Mouse (Mus musculus): ENCODE results near the gene Orc5.
A peak's percentile ranks its signal among the peaks of the same experiment; 100 is the strongest.

The Orc5 gene

GRCm38 (mm10) chr5:22550033-22550551, at the start of gene Orc5:
Orc5 (minus strand) TSS chr5:22550429.
- DNase-seq (ENCODE audit: low read depth, low spot score): peak; percentile 95

GRCm38 (mm10) chr5:22596981-22597380, 46.8 kb upstream of the Orc5 start:
- DNase-seq (ENCODE audit: low read depth, low spot score): no peak

GRCm38 (mm10) chr5:22589370-22589966, 39.2 kb upstream of the Orc5 start:
- no peak for DNase-seq (ENCODE audit: low read depth, low spot score)

GRCm38 (mm10) chr5:22587492-22587891, 37.3 kb upstream of the Orc5 start:
- DNase-seq (ENCODE audit: low read depth, low spot score): no peak

- DNase-seq (ENCODE audit: low read depth, low spot score): no peak
These were observed 34.3 kb upstream of the Orc5 start for GRCm38 (mm10) chr5:22584556-22584955.

- DNase-seq (ENCODE audit: low read depth, low spot score): no peak
These were observed 27.8 kb upstream of the Orc5 start for GRCm38 (mm10) chr5:22578011-22578410.

- no peak for DNase-seq (ENCODE audit: low read depth, low spot score)
These were observed 24.5 kb upstream of the Orc5 start for GRCm38 (mm10) chr5:22574751-22575150.

- no peak for DNase-seq (ENCODE audit: low read depth, low spot score)
These were observed 23.9 kb upstream of the Orc5 start for GRCm38 (mm10) chr5:22574161-22574560.

GRCm38 (mm10) chr5:22573696-22574095, 23.5 kb upstream of the Orc5 start:
- DNase-seq (ENCODE audit: low read depth, low spot score): no peak

- no peak for DNase-seq (ENCODE audit: low read depth, low spot score)
These were observed 22.7 kb upstream of the Orc5 start for GRCm38 (mm10) chr5:22572881-22573280.

- no peak for DNase-seq (ENCODE audit: low read depth, low spot score)
These were observed 22.2 kb upstream of the Orc5 start for GRCm38 (mm10) chr5:22572456-22572855.

- no peak for DNase-seq (ENCODE audit: low read depth, low spot score)
These were observed 15.5 kb upstream of the Orc5 start for GRCm38 (mm10) chr5:22565708-22566107.

GRCm38 (mm10) chr5:22559801-22560200, 9.6 kb upstream of the Orc5 start:
- no peak for DNase-seq (ENCODE audit: low read depth, low spot score)

- no peak for DNase-seq (ENCODE audit: low read depth, low spot score)
These were observed 7.4 kb upstream of the Orc5 start for GRCm38 (mm10) chr5:22557491-22558113.

GRCm38 (mm10) chr5:22556713-22557112, 6.5 kb upstream of the Orc5 start:
- no peak for DNase-seq (ENCODE audit: low read depth, low spot score)

- DNase-seq (ENCODE audit: low read depth, low spot score): no peak
These were observed 2.1 kb upstream of the Orc5 start for GRCm38 (mm10) chr5:22552233-22552765.

GRCm38 (mm10) chr5:22549366-22550032, 730 bp downstream of the Orc5 start:
- DNase-seq (ENCODE audit: low read depth, low spot score): no peak

- DNase-seq (ENCODE audit: low read depth, low spot score): no peak
These were observed 1.6 kb downstream of the Orc5 start for GRCm38 (mm10) chr5:22548556-22549161.

- no peak for DNase-seq (ENCODE audit: low read depth, low spot score)
These were observed 3.7 kb downstream of the Orc5 start for GRCm38 (mm10) chr5:22546536-22546935.

GRCm38 (mm10) chr5:22545305-22545704, 4.9 kb downstream of the Orc5 start:
- no peak for DNase-seq (ENCODE audit: low read depth, low spot score)

GRCm38 (mm10) chr5:22542676-22543075, 7.6 kb downstream of the Orc5 start:
- DNase-seq (ENCODE audit: low read depth, low spot score): no peak

GRCm38 (mm10) chr5:22538996-22539600, 11.1 kb downstream of the Orc5 start:
- no peak for DNase-seq (ENCODE audit: low read depth, low spot score)

Data from mesoderm, embryonic 11.5 days (tissue).